Mouse (Mus musculus): ENCODE measurements around the gene Fbxo17. TPM values are rescaled to one million over a fixed set of nuclear protein-coding genes. Genes with fewer than 3 reads are reported as not detected.

The Fbxo17 gene
- polyA plus RNA-seq (2012; rRNA removed): 3.9 and 9.2 TPM in 2 replicates

DNA sequence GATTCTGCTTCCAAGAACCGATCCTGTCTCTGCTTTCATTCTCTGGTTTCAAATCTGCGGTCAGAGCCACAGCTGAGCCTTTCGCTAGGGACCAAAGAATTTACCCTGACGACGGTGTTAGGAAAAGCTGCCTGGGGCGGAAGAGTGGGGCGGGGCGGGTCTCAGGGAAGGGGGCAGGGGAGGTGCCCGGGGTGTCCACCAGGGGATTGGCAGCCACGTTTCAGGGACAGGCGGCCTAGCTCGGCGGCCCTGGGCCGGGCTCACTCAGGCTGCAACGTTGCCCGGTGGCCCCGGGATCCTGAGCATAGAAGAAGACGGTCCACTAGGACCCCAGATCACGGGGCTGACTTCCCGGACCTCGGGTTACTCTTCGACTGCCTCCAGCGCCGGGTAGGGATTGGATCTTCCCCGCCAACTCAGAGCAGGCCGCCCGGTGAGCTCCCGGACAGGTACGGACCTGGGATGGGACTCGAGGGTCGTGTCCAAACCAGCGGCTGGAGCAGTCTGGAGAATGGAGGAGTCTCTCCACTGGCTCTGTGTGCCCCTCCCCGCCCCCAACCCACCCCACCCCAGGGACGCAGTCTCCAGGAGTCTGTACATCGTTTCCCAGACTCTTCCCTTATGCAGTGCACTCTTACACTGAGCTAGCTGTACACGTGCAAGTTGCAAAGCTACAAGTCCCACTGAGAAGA is at the start of gene Fbxo17:
Fbxo17 (plus strand) TSS at position 215 of the 692 bp plus-strand sequence.

GRCm38 (mm10) chr7:28692545-28693320 is 23.9 kb upstream of the Fbxo17 start, which contains the start of gene Fbxo27:
Fbxo27 (plus strand) TSS chr7:28692849.

DNA sequence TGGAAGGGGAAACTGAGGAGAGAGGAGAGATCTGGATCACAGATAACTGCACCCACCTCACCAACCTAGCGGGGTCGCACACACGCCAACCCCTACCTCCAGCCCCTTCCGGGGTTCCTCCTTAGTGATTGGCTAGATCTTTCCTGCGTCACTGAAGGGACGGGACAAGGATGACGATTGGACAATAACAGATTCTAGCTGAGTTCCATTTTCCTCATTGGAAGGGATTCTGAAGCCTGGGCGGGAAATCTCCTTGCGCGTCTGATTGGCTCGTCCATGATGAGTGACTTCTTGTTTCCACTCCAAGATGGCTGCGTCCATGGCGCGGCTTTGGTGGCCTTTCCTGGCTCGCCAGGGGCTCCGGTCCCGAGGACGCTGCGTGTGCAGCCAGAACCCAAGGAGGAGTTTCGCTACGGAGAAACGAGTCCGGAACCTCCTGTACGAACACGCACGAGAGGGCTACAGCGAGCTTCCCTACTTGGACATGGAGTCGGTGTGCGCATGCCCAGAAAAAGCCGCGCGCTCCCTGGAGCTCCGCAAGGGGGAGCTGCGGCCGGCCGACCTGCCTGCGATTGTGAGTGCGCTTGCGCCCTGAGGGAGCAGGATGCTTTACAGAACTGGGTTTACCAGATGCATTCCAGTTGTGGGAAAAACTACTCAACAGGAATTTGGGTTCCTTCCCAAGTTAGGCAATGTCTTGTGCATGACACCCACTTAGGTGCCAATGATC is 25.3 kb downstream of the Fbxo17 start, which contains the start of the genes Mrps12 and Sars2:
Mrps12 (minus strand) TSS at position 112 of the 730 bp plus-strand sequence.
Sars2 (plus strand) TSS at position 284 of the 730 bp plus-strand sequence.

GRCm38 (mm10) chr7:28756079-28756478 is 39.5 kb downstream of the Fbxo17 start, which contains the start of gene Ccer2:
Ccer2 (plus strand) TSS chr7:28756174.

DNA sequence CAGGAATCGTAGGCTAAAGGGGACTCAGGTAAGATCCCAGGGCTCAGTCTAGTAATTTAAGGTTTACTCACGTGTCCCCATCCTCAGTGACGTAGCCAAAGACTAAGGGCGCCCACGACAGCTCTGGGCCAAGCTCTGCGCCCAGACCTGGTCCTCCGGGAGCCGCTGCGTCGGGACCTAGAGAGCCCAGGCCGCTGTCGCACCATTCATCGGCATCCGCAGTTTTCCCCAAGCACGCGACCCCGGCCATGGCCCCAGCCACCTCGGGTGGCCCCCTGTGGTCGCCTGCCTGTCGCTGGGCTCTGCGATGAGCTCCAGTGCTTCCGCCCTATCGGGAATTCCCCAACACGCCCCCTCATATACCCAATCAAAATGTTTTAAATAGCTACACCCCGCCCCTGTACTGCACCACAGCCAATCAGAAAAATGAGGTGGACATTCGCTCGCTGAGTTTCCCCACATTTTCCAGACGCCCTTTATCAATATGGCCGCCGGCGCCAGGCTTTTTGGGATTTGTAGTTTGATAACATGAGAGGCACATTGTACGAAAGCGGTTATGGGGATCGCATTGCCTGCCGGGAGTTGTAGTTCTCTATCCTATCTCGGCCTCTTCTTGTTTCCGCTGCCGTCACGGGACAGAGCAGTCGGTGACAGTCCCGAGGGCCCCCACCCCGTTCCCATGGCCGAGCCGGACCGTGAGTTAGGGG is 49.7 kb downstream of the Fbxo17 start, which contains the start of gene Sirt2:
Sirt2 (plus strand) TSS at position 563 of the 707 bp plus-strand sequence.

DNA sequence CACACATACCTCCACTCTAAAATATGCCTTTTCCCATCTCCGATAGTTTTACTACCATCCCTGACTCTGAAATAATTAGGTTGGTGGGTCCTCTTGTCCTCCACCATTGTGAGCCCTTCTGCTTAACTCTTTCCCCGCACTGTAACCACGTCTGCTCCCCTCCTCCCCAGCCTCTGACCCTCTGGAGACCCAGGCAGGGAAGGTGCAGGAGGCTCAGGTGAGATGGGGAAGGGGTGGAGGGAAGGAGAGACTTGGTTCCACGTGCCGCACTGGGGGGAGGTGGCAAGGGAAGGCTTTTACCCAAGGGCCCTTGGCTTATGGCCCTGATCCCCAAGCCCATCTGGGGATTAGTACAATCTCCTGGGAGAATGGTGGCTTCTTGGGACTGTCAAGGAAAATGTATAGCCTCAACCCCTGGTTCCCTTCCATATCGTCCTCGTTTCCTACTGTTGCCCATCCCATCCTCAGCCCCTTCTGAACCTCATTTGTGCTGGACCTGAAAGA is 50.9 kb downstream of the Fbxo17 start, which contains the start of gene Nfkbib:
Nfkbib (minus strand) TSS at position 51 of the 504 bp plus-strand sequence.

Other genes with a start within 250 kb of the Fbxo17 start
- gene Ifnl2, start 206.3 kb upstream of the Fbxo17 start, polyA plus RNA-seq (2012; rRNA removed): not detected in 2 replicates
- not detected in 2 replicates for gene Ifnl3, start 194.0 kb upstream of the Fbxo17 start, polyA plus RNA-seq (2012; rRNA removed)
- gene Sycn, start 175.9 kb upstream of the Fbxo17 start, polyA plus RNA-seq (2012; rRNA removed): not detected in 2 replicates
- gene Nccrp1, start 169.6 kb upstream of the Fbxo17 start, polyA plus RNA-seq (2012; rRNA removed): 0.10 and 0.20 TPM in 2 replicates
- gene Samd4b, start 118.7 kb upstream of the Fbxo17 start, polyA plus RNA-seq (2012; rRNA removed): 66.8 and 66.9 TPM in 2 replicates
- 20.4 and 22.5 TPM in 2 replicates for gene Pak4, start 118.6 kb upstream of the Fbxo17 start, polyA plus RNA-seq (2012; rRNA removed)
- gene Acp7, start 85.5 kb upstream of the Fbxo17 start, polyA plus RNA-seq (2012; rRNA removed): 0.05 and 0.28 TPM in 2 replicates
- gene Fbxo27, start 24.0 kb upstream of the Fbxo17 start, polyA plus RNA-seq (2012; rRNA removed): 15.2 and 21.5 TPM in 2 replicates
- gene Mrps12, start 25.0 kb downstream of the Fbxo17 start, polyA plus RNA-seq (2012; rRNA removed): 76.2 and 79.2 TPM in 2 replicates
- 24.8 and 27.0 TPM in 2 replicates for gene Sars2, start 25.2 kb downstream of the Fbxo17 start, polyA plus RNA-seq (2012; rRNA removed)
- 0.38 and 1.3 TPM in 2 replicates for gene Ccer2, start 39.4 kb downstream of the Fbxo17 start, polyA plus RNA-seq (2012; rRNA removed)
- 122 and 125 TPM in 2 replicates for gene Sirt2, start 49.9 kb downstream of the Fbxo17 start, polyA plus RNA-seq (2012; rRNA removed)
- gene Nfkbib, start 50.7 kb downstream of the Fbxo17 start, polyA plus RNA-seq (2012; rRNA removed): 37.7 and 39.0 TPM in 2 replicates
- 1.2 and 1.6 TPM in 2 replicates for gene Rinl, start 72.2 kb downstream of the Fbxo17 start, polyA plus RNA-seq (2012; rRNA removed)
- 479 and 480 TPM in 2 replicates for gene Hnrnpl, start 91.7 kb downstream of the Fbxo17 start, polyA plus RNA-seq (2012; rRNA removed)
- gene Ech1, start 108.4 kb downstream of the Fbxo17 start, polyA plus RNA-seq (2012; rRNA removed): 74.0 and 89.9 TPM in 2 replicates
- 7.4 and 9.6 TPM in 2 replicates for gene Lgals4, start 117.0 kb downstream of the Fbxo17 start, polyA plus RNA-seq (2012; rRNA removed)
- gene Lgals7, start 147.0 kb downstream of the Fbxo17 start, polyA plus RNA-seq (2012; rRNA removed): 16.7 and 30.1 TPM in 2 replicates
- gene Capn12, start 164.6 kb downstream of the Fbxo17 start, polyA plus RNA-seq (2012; rRNA removed): 0.06 and 0.08 TPM in 2 replicates
- 159 and 181 TPM in 2 replicates for gene Actn4, start 245.5 kb downstream of the Fbxo17 start, polyA plus RNA-seq (2012; rRNA removed)